Mouse (Mus musculus) hindbrain, postnatal 0 days (tissue): ENCODE data around the gene Kctd13. TPM values are rescaled to one million over a fixed set of nuclear protein-coding genes. Genes with fewer than 3 reads are reported as not detected.
"Not testable (repeated sequence)": the region's sequence is repeated elsewhere in the genome, so short reads cannot be mapped to it uniquely, and the experiment has no call there.

ENCODE experiments used
- ATAC-seq: fragments of 200-750 bp; cut with Nextera tagmentation; 2 replicates; pipeline ENCODE4 v1.8.0; 2017; ENCODE audit warnings: mild to moderate bottlenecking, moderate TSS enrichment, moderate library complexity
- DNase-seq: peaks from one replicate; pipeline ENCODE4 v3.0.0-alpha.2; 2015; ENCODE audit warnings: low spot score
- H3K27ac ChIP-seq: fragments of 300-500 bp; sonication (generic); 2 replicates; pipeline ENCODE4 v1.5.1; 2014; ENCODE audit warnings: mild to moderate bottlenecking
- H3K27me3 ChIP-seq: fragments of 300-500 bp; sonication (generic); 2 replicates; pipeline ENCODE4 v1.6.1; 2014; ENCODE audit warnings: low read length, mixed read lengths; ENCODE audit not compliant: insufficient read depth
- H3K36me3 ChIP-seq: fragments of 300-500 bp; sonication (generic); 2 replicates; pipeline ENCODE4 v1.6.1; 2014; ENCODE audit warnings: low read length, mixed read lengths; ENCODE audit not compliant: insufficient read depth
- H3K4me1 ChIP-seq: fragments of 300-500 bp; sonication (generic); 2 replicates; pipeline ENCODE4 v1.6.1; 2014; ENCODE audit warnings: antibody characterized with exemption, low read length, mixed read lengths; ENCODE audit not compliant: insufficient read depth
- H3K4me2 ChIP-seq: fragments of 300-500 bp; sonication (generic); 2 replicates; pipeline ENCODE4 v1.6.1; 2014; ENCODE audit warnings: low read depth, mild to moderate bottlenecking, low read length, moderate library complexity, mixed read lengths
- H3K4me3 ChIP-seq: fragments of 300-500 bp; sonication (generic); 2 replicates; pipeline ENCODE4 v1.5.1; 2014; ENCODE audit warnings: low read length
- H3K9ac ChIP-seq: fragments of 300-500 bp; sonication (generic); replicated peaks from 2 replicates; pipeline ENCODE4 v1.6.1; 2014; ENCODE audit warnings: mild to moderate bottlenecking, low read length, moderate library complexity, mixed read lengths
- H3K9me3 ChIP-seq: fragments of 300-500 bp; sonication (generic); 2 replicates; pipeline ENCODE4 v1.6.1; 2016; ENCODE audit warnings: low read length, mixed read lengths
- CTCF ChIP-seq: IDR thresholded peaks from 2 replicates; pipeline ENCODE4 v1.5.1; 2016; ENCODE audit warnings: antibody characterized with exemption, control low read depth, low read depth
- WGBS: fragments of 180-500 bp; shearing (Covaris S2); extraction: QIAGEN DNeasy Blood & Tissue Kit; methylation state at CpG from one replicate; pipeline ENCODE4 v1.1.7; 2014; 5-methylcytosine and 5-hydroxymethylcytosine counted together
- polyA plus RNA-seq: library from polyadenylated mRNA; unstranded; fragments of >200 nt; fragmentation: Nextera tagmentation; extraction: Ambion mirVana; gene quantifications from 2 replicates; pipeline ENCODE4 v1.2.1, GENCODE M21; 2015
- total RNA-seq: library from RNA; depleted of rRNA; stranded (reverse); fragments of >200 nt; gene quantifications from 2 replicates; pipeline ENCODE4 v1.2.3, GENCODE M21; 2014

Kctd13 gene
- total and polyA plus RNA-seq, 2 experiments from 2014 or later = 128 to 129 TPM

GRCm38 (mm10) chr7:126896912-126897311 is 31.8 kb upstream of the Kctd13 start:
- WGBS = 91% methylated on average over 5 of the region's 5 CpGs

GRCm38 (mm10) chr7:126897390-126898101 is 31.1 kb upstream of the Kctd13 start:
- H3K27me3 ChIP-seq = no peaks in the 10 kb centered on the region
- peak overlapping the region; percentile 84 for H3K27ac ChIP-seq
- peak overlapping the region; percentile 48 for H3K4me3 ChIP-seq
- H3K9me3 ChIP-seq = no peaks in the 10 kb centered on the region
- H3K4me2 ChIP-seq = peak overlapping the region; percentile 71
- TF ChIP-seq CTCF = no peak
- H3K4me1 ChIP-seq = peaks cover 9% of the 10 kb centered on the region; the same call in 1 of the 2 replicates
- DNase-seq (peak; percentile 25), ATAC-seq (no peak; the same call in none of the 2 replicates)
- H3K36me3 ChIP-seq = no peaks in the 10 kb centered on the region
- peak overlapping the region; percentile 69 for H3K9ac ChIP-seq
- 22% methylated on average over 15 of the region's 16 CpGs for WGBS

More at GRCm38 (mm10) chr7:126896912-126897311, 31.8 kb upstream of the Kctd13 start:
- no peak for DNase-seq
- Histone ChIP-seq H3K4me2 (peak overlapping the region; percentile 71), H3K4me1 (peaks cover 9% of the 10 kb centered on the region; the same call in 1 of the 2 replicates), H3K27ac (peak overlapping the region; percentile 84; the same call in 1 of the 2 replicates), H3K27me3 (no peaks in the 10 kb centered on the region), H3K9ac (peak overlapping the region; percentile 69; the same call in 1 of the 2 replicates), H3K36me3 (no peaks in the 10 kb centered on the region), H3K9me3 (no peaks in the 10 kb centered on the region), H3K4me3 (no peak overlapping the region)
- TF ChIP-seq CTCF = no peak
- ATAC-seq = no peak

DNA sequence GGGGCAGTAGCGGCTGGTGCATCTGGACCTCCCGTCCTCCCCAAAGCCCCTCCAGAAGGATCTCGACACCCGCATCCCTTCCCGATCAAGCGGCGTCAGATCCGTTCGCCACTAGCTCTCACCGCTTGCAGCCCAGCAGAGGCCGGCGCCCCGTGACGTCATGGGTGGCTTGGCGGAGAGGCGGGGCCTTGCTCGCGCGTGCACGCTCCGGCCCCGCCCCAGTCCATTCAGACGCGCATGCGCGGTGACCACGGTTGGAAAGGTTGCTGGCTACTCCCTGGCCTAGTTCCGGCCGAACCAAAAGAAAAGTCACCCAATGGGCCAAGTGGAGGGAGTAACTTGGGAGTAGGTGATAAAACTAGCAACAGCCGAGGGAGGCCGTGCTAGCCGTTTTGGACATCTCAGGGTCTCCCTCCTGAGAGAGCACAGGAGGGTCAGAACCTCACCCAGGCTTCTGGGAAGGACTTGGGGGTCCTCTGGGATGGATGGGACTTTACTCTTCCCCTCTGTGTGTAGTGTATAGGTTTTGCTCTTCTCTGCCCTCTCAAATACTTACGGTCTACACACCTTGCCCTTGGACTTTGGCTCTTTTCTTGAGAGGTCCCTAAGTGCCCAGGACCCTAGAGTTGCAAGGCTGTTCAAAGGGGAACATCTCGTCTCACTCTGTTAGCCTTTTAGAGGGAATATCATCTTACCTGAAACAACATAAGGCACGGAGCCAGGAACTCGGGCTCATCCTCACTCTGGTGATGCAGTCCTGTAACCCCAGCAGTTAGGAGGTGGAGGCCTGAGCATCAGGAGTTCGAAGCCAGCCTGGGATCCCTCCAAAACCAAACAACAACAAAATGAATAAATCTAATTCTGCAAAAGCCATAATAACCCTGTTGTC is 30.3 kb upstream of the Kctd13 start:
- H3K9ac ChIP-seq = peak overlapping the region; percentile 69
- peak overlapping the region; percentile 48 for H3K4me3 ChIP-seq
- peaks cover 9% of the 10 kb centered on the region; the same call in 1 of the 2 replicates for H3K4me1 ChIP-seq
- H3K27ac ChIP-seq = peak overlapping the region; percentile 84
- ATAC-seq (peak; percentile 97), DNase-seq (peak; percentile 97)
- WGBS = 12% methylated on average over 37 of the region's 37 CpGs
- H3K9me3 ChIP-seq = no peaks in the 10 kb centered on the region
- no peaks in the 10 kb centered on the region for H3K27me3 ChIP-seq
- TF ChIP-seq CTCF = no peak
- H3K4me2 ChIP-seq = peak overlapping the region; percentile 71
- no peaks in the 10 kb centered on the region for H3K36me3 ChIP-seq

- not testable (repeated sequence) for H3K4me1 ChIP-seq, DNase-seq, H3K9me3 ChIP-seq, H3K36me3 ChIP-seq, H3K9ac ChIP-seq, ATAC-seq, H3K4me2 ChIP-seq, H3K27me3 ChIP-seq, H3K4me3 ChIP-seq, H3K27ac ChIP-seq
- WGBS = 92% methylated on average over 7 of the region's 9 CpGs
Measured at GRCm38 (mm10) chr7:126899781-126900180, 28.9 kb upstream of the Kctd13 start.

DNA sequence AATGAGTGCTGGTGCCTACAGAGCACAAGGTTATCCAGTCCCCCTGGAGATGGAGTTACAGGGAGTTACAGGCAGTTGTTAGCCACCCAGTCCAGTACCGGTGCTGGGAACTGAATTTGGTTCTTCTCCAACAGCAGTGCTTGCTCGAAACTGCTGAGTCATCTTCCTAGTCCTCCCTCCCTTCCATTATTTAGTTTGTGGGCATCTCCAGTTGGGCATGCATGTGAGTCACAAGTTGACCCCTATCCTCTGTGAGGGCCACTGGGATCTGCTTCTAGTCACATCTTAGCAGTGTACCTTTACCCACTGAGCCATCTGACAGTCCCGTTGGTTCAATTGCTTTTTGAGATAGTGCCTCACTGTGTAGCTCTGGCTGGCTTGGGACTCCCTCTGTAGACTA is 23.1 kb upstream of the Kctd13 start:
- no peak overlapping the region for H3K27ac ChIP-seq
- H3K36me3 ChIP-seq = no peaks in the 10 kb centered on the region
- WGBS = 74% methylated on average over 3 of the region's 3 CpGs
- no peak overlapping the region for H3K4me3 ChIP-seq
- TF ChIP-seq CTCF = no peak
- no peaks in the 10 kb centered on the region for H3K27me3 ChIP-seq
- ATAC-seq (no peak), DNase-seq (no peak)
- no peak overlapping the region for H3K4me2 ChIP-seq
- H3K9ac ChIP-seq = no peak overlapping the region
- no peaks in the 10 kb centered on the region for H3K4me1 ChIP-seq
- H3K9me3 ChIP-seq = no peaks in the 10 kb centered on the region

DNA sequence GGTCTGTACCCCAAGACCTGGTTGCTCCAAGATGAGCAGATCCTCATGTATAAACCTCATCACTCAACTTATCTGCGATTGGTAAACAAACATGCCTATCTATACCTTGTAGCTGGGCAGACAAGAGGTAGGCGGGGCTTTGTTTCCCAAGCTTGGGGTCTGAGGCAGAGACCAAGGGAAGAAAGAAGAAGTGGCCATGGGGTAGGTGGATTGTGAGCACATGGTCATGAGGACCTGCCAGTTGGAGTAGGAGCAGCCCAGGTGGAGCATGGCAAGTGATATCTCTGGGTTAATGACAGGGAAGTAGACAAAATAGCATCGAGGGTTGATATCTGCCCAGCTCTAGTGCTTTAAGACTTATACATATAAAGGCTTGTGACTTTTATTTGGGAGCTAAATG is 13.8 kb upstream of the Kctd13 start:
- Histone ChIP-seq H3K9me3 (no peaks in the 10 kb centered on the region), H3K9ac (no peak overlapping the region), H3K27me3 (no peaks in the 10 kb centered on the region), H3K27ac (no peak overlapping the region), H3K4me2 (no peak overlapping the region), H3K4me1 (no peaks in the 10 kb centered on the region), H3K4me3 (no peak overlapping the region), H3K36me3 (no peaks in the 10 kb centered on the region)
- TF ChIP-seq CTCF = no peak
- 91% methylated on average over 3 of the region's 3 CpGs for WGBS
- DNase-seq (no peak), ATAC-seq (no peak)

- H3K36me3 ChIP-seq, H3K27me3 ChIP-seq, ATAC-seq, H3K9me3 ChIP-seq, H3K4me3 ChIP-seq, DNase-seq, H3K4me1 ChIP-seq, H3K27ac ChIP-seq, H3K4me2 ChIP-seq, H3K9ac ChIP-seq: not testable (repeated sequence)
- WGBS = 30% methylated on average over 4 of the region's 4 CpGs
Measured at GRCm38 (mm10) chr7:126918356-126918755, 10.3 kb upstream of the Kctd13 start.
